Mouse (Mus musculus): ENCODE results near the gene Epb41l1.

Epb41l1 gene

DNA sequence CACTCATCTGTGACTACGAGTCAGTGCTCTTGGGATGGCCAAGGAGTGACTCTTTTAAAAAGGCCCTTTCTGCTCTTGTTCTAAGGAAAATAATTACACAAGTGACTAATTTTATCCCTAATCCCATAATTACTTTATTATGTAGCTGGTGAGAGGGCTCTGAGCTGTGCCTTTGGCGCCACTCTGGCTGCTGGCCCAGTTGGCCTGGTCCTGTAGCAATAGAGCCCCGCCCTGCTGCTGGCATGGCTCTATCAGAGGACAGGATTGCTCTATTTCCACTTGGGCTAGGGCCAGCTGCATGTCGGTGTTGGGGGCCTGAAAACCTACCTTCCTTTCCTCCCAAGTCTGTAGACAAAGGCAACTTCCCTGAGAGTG is 36.6 kb downstream of the Epb41l1 start:
- DNase-seq (ENCODE audit: low spot score in 2 of 2): no peak

DNA sequence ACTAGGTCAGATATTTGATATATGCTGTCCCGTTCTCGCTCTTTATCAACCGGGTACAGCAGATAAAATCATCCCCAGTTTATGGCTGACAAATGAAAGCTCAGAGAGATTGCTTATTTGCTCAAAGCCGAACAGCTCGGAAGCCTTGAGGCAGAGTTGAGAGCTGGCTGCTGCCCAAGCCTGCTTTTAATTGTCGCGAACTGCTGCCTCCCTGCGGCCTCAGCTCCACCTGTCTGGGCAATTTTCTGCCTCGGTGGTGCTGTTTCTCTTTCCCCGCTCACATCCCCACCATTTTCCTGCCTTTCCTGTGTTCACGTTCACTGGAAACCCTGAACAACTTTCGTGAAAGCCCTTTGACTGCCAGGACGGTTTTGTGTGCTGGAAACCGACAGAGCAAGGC is 39.8 kb downstream of the Epb41l1 start:
- DNase-seq (ENCODE audit: low spot score in 2 of 2): no peak

DNA sequence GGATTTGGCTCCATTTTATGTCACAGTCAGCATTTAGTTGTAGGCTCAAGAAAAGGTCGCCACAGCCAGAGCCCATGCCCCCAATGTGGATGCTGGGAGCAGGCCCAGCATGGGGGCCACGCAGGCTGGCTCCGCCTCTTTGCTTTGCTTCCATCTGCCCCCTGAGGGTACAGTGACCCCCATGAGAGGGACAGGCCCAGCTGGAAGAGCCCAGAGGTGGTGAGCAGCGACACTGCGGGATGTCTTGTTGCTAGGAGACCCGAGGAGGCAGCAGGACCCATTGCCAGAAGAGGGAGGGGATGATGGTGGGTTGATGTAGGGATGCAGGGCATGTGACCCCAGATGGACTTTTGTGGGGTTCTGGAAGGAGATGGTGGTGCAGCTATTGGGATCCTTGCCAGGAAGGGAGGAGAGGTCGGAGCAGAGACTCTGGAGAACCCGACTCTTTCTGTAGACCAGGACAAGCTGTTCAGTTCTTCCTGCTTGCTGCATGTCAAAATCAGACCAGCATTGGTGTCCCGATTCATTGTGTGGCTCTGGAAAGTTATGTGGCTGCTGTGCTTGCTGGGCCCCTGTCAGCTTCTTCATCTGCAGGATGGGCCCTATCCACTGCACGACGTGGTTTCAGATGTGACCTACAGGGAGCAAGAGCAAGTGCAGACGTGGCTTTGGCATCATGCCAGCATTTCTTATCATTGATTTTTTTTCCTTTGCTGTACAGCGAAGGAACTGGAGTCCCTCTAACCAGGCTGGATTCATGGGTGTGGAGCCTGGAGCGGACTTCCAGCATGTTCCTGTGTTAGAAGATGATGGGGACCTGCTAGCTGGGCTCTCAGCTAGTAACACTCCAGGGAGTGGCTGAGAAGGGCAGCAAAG is 41.7 kb downstream of the Epb41l1 start:
- DNase-seq (ENCODE audit: low spot score in 2 of 2): no peak

DNA sequence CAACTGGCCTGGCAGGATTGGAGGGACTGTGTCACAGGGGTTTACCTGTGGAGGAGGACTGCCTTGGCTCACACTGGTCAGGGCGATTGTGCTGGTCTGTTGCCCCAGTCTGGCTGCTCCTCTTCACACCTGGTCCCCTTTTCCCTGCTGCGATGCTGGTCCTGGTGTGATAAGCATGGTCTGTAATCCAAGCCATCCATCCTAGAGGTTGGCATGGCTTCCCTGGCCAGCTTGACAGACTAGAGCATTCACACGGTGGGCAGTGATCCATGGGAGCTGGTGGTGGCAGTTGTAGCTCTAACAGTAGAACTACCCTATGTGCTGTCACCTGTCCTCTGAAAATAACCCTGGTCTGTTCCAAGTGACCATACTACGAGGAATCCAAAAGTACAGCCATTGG is 43.7 kb downstream of the Epb41l1 start:
- no peak for DNase-seq (ENCODE audit: low spot score in 2 of 2)

DNA sequence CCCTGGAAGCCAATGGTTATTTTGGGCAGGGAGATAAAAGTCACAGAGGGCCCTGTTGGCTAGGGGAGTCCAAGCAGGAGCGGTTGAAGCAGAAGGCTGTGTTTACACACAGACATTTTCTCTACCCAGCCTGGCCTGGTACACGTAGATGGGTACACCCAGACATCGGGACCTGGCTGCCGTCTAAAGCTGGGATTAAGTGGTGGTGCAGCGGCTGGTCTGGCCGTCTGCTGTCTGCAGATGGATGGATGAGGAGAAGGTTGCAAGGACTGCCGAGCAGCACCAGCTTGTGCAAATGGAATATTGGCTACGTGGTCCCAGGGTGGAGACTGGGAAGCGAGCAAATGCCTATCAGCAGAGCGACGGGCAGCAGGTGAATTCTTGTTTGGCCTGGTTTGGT is 46.8 kb downstream of the Epb41l1 start:
- DNase-seq (ENCODE audit: low spot score in 2 of 2): no peak

DNA sequence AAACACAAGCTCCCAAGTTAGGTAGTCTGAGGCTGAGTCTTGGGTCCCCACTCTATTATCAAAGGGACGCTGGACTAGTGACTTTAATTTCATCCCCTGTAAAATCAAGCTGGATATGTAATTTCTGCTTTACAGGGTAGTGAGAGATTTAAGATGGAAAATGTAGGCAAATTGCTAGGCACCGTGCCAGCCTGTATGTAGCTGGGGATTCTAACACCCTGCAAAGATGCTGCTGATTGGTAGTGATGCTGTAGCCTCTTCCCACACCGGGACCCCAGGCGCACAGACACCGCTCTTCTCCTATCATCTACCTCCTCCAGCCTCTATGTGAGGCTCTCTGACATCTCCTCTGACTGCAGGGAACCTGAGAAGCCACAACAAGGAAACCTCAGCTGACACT is 48.2 kb downstream of the Epb41l1 start:
- DNase-seq (ENCODE audit: low spot score in 2 of 2): no peak

DNA sequence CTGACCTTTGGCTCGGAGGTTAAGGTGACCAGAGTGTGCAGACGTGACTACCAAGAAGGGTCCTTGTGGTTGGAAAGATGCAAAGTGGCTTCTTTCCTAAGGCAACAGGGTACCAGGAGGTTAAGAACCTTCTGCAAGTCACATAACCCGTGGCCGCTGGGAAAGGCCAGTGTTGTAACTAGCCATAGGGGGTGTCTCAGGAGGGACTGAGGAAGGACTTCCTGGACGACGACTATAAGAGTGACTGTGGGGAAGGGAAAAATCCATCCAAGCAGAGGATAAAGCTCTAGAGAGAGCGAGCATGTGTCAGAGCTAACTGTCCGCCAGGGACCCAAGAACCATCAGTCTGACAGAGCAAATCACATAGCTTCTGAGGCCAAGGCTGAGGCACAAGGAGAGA is 48.8 kb downstream of the Epb41l1 start:
- no peak for DNase-seq (ENCODE audit: low spot score in 2 of 2)

DNA sequence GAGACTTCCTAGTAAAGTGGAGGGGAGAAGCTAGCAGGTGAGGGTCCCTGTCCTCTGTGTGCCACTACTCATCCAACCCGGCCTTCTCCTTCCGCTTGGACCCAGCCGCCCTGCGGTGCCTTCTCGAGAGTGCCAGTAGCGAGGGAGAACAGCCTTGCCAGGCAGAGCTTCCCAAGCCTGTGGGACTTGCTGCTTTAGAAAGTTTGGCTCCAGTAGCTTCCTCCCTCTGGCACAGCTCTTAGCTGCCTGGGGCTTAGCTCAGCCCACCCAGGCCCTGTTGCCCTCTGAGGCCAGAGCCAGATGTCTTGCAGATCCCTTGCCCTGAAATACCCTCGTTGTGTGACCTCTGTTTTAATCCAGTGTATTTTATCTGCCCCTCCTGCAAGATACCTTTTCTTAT is 50.2 kb downstream of the Epb41l1 start:
- no peak for DNase-seq (ENCODE audit: low spot score in 2 of 2)

DNA sequence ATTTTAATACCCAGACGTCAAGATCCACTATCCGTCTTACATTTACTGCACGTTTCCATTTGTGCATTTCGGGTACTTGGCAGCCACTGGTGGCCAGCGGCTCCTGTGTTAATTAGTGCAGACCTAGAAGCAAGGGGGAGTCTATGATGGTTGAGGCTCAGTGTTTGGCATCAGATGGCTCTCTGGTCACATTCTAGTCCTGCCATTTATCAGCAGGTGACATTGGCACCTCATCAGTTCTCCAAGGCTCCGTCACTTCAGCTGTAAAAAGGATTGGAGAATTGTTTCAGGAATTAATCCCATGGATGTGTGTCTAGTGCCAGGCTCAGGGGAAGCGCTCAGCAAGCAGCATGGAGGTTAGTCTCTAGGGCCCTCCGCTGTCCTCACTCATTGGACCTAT is 51.6 kb downstream of the Epb41l1 start:
- no peak for DNase-seq (ENCODE audit: low spot score in 2 of 2)

DNA sequence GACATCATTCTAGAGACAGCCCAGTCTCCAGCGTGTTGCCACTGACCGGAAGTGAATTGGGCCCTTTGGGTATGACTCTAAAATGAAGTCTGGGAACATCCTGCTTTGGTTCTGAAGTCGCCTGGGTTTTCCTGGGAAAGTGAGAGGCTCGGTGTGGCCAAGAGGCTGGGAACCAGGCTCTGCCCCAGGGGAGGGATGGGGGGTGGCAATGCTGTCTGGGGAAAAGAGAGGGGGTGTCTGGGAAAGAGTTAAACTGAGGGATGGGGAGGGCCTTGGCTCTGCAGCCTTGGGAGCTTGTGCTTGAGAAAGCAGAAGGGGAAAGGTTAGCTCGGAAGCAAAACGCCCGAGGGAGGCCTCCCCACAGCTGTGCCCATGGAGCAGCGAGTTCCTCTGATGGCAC is 53.0 kb downstream of the Epb41l1 start:
- DNase-seq (ENCODE audit: low spot score in 2 of 2): no peak

DNA sequence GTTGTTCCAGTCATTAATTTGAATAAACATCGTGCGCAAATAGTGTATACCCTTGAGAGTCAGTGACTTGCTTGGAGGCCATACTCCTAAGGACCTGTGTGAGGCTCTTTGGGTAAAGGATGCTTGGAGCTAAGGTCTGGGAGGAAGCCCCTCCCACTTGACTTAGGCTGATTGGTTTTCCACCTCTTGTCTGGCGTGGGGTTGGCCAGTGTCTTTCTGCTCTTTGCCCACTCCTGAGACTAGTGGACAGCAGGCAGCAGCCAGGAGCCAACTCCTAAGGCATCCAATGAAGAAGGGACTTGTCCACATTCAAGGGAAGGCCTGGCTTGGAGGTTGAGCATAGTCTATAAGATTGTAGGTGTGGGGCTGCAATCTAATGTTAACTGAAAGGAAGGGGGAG is 53.4 kb downstream of the Epb41l1 start:
- no peak for DNase-seq (ENCODE audit: low spot score in 2 of 2)

DNA sequence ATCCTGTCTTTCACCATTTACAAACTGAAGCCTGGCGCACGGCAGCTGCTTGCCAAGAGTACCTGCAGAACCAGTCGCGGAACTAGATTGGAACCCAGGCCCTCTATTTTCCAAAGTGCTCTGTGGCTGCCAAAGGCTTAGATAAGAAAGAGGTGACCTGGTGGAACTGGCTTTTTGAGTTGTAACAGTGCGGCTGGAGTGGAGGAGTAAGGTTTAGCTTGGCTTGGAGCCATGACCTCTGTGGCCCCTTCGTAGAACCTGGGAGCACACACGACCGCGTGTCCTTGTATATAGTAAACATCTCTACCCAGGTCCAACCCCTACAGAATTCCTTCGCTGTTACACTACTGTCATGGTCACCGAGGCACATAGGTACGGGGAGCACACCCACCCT is 54.2 kb downstream of the Epb41l1 start:
- no peak for DNase-seq (ENCODE audit: low spot score in 2 of 2)

DNA sequence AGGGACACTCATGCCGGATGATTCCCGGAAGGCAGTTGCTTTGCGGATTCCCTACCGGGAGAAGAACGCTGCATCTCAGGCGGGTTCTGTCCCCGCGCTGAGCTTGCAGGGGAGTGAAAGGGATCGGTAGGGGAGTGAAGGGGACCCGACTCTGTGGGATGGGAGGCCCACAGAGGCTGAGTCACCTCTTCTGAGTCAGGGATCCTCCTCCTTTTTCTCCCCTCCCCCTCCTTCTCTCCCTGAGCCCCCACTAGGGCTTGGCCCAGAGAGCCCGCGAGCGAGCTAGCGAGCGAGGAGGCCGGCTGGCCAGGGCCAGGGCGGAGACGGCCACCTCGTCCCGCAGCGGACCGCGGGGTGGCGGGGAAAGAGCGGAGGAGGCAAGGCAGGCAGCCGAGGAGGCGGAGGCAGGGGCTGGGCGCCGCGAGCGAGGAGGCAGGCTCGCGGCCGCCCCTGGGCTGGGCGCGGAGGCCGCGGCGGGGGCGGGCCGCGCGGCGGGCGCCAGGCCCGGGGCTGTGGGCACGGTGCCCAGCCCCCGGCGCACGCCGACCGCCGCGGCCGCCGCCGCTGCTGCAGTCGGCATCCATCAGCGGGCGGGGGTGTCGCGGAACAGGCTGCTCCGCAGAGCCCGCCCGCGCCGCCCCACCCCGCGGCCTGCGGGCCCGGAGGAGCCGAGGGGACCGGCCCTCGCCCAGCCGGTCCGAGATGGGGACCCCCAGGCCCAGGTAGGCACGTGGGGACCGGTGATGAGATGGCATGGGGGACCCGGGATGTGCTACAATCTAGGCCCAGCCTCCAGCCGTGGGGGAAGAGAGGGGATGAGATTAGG is 54.8 kb downstream of the Epb41l1 start:
- no peak for DNase-seq (ENCODE audit: low spot score in 2 of 2)

DNA sequence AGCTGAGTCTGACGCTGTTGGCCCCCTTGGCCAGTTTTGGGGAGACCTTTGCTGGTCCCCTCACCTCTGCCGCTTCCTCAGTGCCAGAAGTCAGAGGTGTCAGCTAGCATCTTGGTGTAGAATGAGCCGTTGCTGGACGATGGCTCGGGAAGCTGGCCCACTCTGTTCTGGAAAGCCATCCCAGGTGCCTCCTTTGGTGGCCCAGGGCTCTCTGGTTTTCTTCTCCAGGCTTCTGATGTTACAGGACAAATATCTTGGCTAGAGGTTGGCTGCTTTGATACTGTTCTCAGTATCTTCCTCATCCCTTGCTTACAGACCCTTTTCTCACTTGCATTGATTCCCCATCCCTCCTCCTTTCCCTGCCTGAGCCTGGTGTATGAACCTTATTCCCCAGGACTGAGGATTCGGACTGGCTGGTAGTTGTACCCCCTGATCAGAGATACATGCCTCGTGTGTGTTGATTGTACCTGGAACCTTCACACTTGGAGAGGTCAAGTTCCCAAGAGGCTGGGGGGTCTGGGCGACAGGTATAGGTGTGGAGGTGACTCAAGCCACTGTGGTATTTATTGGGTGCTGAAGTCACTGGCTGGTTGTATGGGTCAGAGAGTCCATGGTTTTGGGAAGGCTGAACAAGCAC is 55.5 kb downstream of the Epb41l1 start:
- DNase-seq (ENCODE audit: low spot score in 2 of 2): no peak

DNA sequence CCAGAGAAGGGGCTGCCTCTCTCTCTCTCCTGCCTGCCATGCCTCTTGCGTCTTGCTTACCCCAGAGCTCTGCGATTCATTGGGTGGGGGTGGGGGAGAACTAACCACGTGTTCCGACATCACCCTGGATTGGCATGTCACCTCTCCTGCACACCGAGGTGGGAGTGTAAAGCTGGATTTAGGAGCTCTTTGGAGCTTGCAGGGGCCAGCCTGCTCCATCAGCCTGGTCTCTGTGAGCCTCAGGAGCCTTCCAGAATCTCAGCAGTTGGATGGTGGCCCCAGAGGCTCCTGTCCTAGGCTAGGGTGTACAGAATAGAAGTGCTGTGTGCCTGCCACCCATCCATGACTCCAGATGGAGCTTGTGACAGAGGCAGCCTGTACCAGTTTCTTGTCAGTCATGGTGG is 56.0 kb downstream of the Epb41l1 start:
- no peak for DNase-seq (ENCODE audit: low spot score in 2 of 2)

DNA sequence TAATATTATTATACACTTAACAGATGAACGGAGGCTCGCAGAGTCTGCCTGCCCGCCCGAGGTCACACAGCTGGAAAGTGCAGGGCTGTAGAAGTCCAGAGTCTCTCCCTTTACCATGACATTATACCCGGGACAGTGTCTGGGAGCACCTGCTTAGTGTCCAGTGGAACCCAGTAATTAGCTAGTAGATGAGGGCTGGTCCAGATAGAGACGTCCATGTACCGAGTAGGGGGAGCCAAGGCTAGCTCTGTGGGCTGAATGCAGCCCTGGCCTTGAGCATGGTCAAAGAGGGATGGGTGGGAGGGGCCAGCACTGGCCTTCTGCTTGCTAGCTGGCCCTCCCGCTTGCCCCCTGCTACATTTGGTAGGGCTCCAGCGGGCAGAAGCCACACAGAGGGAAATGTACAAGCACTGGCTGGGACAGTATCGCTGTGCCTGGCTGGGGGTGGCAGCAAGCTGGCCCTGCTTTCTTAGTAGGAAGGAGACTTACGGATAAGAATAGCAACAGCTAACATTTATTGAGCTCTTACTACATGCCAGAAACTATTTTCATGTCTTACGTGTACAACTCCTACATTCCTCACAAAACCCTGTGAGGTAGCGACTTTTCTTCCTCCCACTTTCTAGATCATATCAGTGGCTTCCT is 57.5 kb downstream of the Epb41l1 start:
- no peak for DNase-seq (ENCODE audit: low spot score in 2 of 2)

DNA sequence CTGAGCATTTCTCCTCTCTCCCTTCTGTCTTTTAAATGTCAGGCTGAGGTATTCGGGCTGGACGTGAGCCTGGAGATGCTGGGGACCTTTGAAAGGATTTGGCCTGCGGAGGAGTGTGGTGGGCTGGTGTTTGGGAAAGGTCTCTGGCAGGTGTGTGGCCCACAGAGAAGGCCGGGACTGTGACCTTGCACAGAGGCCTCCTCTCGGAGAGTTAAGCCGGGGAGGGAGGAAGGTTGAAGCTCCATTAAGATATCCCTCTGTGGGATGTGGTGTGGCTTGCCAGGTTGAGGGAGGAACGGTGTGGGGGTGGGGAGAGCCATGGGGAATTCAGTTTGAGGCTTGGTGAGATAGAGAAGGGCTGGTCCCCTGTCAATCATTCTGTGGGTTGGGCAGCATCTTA is 59.1 kb downstream of the Epb41l1 start:
- no peak for DNase-seq (ENCODE audit: low spot score in 2 of 2)

DNA sequence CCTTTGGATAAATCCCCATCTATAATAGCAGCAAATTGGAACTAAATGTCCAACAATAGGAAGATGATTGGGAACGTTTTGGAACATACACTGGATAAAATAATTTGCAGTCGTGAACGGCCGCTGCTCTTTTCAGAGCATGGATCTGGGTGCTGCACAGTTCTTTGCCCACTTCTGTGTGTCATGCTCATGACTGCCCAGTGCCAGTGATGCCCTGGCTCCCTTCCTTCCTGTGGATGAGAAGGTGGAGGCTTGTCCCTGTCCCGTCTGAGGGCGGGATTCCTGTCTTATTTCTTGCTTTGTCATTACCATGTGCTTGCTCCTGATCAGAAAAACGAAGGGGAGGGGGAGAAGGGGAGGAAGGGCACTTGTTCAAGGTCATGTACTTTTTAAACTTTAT is 59.6 kb downstream of the Epb41l1 start:
- DNase-seq (ENCODE audit: low spot score in 2 of 2): no peak

DNA sequence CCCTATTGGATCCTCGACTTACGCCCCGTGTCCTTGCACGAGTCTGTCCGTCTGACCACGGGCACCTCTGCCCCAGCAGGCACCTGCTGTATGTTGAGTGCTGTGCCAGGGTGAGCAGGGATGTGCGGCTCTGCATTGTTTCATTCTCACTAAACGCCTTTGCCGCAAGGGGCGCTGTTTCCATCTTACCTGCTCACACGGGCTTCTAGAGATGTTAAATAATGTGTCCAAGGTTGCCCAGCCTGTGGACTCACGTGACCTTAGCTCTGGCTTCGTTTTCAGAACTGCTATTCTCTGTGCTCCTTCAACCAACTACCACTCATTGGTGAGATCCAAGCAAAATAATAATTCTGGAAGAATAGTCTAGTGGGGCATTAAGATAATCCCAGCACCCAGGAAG is 61.6 kb downstream of the Epb41l1 start:
- DNase-seq (ENCODE audit: low spot score in 2 of 2): no peak

DNA sequence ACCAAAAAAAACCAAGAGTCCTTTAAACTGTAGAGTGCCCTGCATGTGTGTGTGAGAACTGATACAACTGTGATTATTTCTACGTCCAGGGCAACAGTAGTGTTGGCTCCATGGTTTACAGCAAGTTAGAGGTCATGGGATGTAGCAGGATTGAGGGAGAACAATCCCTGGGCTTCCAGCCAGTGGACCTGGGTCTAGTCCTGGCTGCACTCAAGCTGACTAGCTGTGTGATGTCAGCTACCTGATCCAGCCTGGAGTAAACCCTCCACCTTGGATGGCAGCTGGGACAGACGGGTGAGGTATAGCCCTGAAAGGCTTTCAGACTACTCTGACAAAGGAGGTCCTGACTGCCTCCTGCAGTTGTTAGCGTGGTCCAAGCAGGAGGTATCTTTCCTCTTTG is 62.1 kb downstream of the Epb41l1 start:
- DNase-seq (ENCODE audit: low spot score in 2 of 2): no peak

DNA sequence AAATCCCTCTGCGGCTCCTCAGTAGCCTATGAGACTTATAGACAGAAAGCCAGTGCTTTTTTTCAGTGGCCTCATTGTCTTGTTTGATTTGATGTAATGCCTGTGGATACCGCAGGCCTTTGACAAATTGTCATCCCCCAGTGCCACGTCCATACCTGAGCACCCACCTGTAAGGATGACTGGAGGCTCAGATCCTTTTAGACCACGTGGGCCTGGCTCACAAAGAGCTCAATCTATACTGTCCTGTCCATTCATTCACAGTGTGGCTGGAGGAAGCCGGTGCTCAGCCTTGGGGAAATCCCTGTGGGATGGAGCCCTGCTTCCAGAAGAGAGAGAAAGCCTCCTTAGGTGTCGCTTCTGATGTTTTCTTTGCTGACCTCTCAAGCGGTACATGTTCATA is 62.5 kb downstream of the Epb41l1 start:
- DNase-seq (ENCODE audit: low spot score in 2 of 2): no peak

DNA sequence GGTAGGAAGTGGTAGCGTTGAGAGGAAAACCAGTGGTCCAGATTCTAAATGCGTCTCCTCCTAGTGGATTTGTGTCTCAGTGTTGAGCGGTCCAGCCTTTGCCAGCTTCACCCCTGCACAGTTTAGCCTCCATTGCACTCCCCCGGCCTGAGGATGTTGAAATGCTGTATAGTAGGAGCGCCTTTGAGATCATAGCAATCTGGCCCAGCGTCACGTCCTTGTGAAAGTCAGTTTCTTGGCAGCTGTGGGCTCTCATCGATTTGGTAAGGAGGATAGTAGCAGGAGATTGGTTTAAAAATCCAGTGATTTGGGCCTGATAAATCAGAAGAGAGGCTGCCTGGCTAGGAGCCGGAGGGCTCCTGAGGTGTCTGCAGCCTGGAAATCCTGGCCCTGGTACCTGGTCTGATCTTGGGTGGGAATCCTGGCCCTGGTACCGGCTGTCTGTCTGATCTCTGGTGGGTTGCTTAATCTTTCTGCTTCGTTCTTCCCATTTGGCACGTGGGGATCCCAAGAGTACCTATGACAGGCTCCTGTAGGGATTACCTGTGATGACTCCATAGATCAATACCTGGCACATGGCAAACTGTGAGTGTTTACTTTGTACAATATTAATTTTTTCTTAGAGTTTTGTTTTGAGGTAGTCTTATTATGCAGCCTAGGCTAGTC is 65.5 kb downstream of the Epb41l1 start:
- DNase-seq (ENCODE audit: low spot score in 2 of 2): no peak

All from frontal cortex, postnatal 14 days (tissue).